Mouse (Mus musculus): ENCODE data around the gene Naip1. TPM values are rescaled to one million over a fixed set of nuclear protein-coding genes. Genes with fewer than 3 reads are reported as not detected.

Gene Naip1
- total and polyA plus RNA-seq, 2 experiments = 0.10 to 0.37 TPM

- Histone ChIP-seq H3K27me3 (ENCODE audit: control insufficient read depth, insufficient read depth, low read length) (no peaks in the 10 kb centered on the region), H3K4me3 (ENCODE audit: insufficient read depth, low read depth, low read length) (peak overlapping the region; percentile 68), H3K9ac (ENCODE audit: low read depth, low read length) (no peak overlapping the region; the same call in 1 of the 2 replicates), H3K27ac (replicated peaks; ENCODE audit: insufficient read depth, low read depth, low read length) (no peak overlapping the region), H3K4me1 (ENCODE audit: control insufficient read depth, insufficient read depth, low read length) (peaks cover 2% of the 10 kb centered on the region; the same call in 1 of the 2 replicates), H3K36me3 (ENCODE audit: control insufficient read depth, insufficient read depth, low read length) (peaks cover 12% of the 10 kb centered on the region), H3K79me2 (ENCODE audit: control insufficient read depth, insufficient read depth, low read length) (no peaks in the 10 kb centered on the region)
- no peak for TF ChIP-seq POLR2A (IDR thresholded peaks at IDR 0.05; ENCODE audit: extremely low read depth, insufficient read depth, low read length)
- no peak for TF ChIP-seq CTCF (IDR thresholded peaks at IDR 0.05; ENCODE audit: low read depth, low read length)
- 8% methylated on average over 6 of the region's 6 CpGs for WGBS
- DNase-seq (ENCODE audit: extremely low read depth, low read depth, low spot score) = no peak
Observed at GRCm38 (mm10) chr13:100491623-100492022, 39.0 kb upstream of the Naip1 start.

GRCm38 (mm10) chr13:100490424-100490823 is 37.8 kb upstream of the Naip1 start:
- Histone ChIP-seq H3K4me1 (ENCODE audit: control insufficient read depth, insufficient read depth, low read length) (peaks cover 2% of the 10 kb centered on the region; the same call in 1 of the 2 replicates), H3K27me3 (ENCODE audit: control insufficient read depth, insufficient read depth, low read length) (no peaks in the 10 kb centered on the region), H3K4me3 (ENCODE audit: insufficient read depth, low read depth, low read length) (no peak overlapping the region), H3K9ac (ENCODE audit: low read depth, low read length) (no peak overlapping the region), H3K79me2 (ENCODE audit: control insufficient read depth, insufficient read depth, low read length) (no peaks in the 10 kb centered on the region), H3K27ac (replicated peaks; ENCODE audit: insufficient read depth, low read depth, low read length) (no peak overlapping the region), H3K36me3 (ENCODE audit: control insufficient read depth, insufficient read depth, low read length) (peaks cover 14% of the 10 kb centered on the region)
- WGBS = 82% methylated on average over 5 of the region's 5 CpGs
- peak; percentile 7 for DNase-seq (ENCODE audit: extremely low read depth, low read depth, low spot score)
- no peak for TF ChIP-seq POLR2A (IDR thresholded peaks at IDR 0.05; ENCODE audit: extremely low read depth, insufficient read depth, low read length)

GRCm38 (mm10) chr13:100483610-100484009 is 30.9 kb upstream of the Naip1 start:
- no peak for DNase-seq (ENCODE audit: extremely low read depth, low read depth, low spot score)
- H3K4me3 ChIP-seq (ENCODE audit: insufficient read depth, low read depth, low read length) = no peak overlapping the region
- H3K36me3 ChIP-seq (ENCODE audit: control insufficient read depth, insufficient read depth, low read length) = peaks cover 32% of the 10 kb centered on the region
- no peaks in the 10 kb centered on the region for H3K4me1 ChIP-seq (ENCODE audit: control insufficient read depth, insufficient read depth, low read length)
- TF ChIP-seq CTCF (IDR thresholded peaks at IDR 0.05; ENCODE audit: low read depth, low read length) (no peak), POLR2A (IDR thresholded peaks at IDR 0.05; ENCODE audit: extremely low read depth, insufficient read depth, low read length) (no peak)
- H3K27ac ChIP-seq (replicated peaks; ENCODE audit: insufficient read depth, low read depth, low read length) = no peak overlapping the region
- no peaks in the 10 kb centered on the region for H3K27me3 ChIP-seq (ENCODE audit: control insufficient read depth, insufficient read depth, low read length)
- 95% methylated on average over 7 of the region's 7 CpGs for WGBS
- no peak overlapping the region for H3K9ac ChIP-seq (ENCODE audit: low read depth, low read length)
- no peaks in the 10 kb centered on the region for H3K79me2 ChIP-seq (ENCODE audit: control insufficient read depth, insufficient read depth, low read length)

GRCm38 (mm10) chr13:100463527-100464222 is 11.0 kb upstream of the Naip1 start:
- DNase-seq (ENCODE audit: extremely low read depth, low read depth, low spot score) = no peak
- no peak overlapping the region for H3K27ac ChIP-seq (replicated peaks; ENCODE audit: insufficient read depth, low read depth, low read length)
- H3K9ac ChIP-seq (ENCODE audit: low read depth, low read length) = no peak overlapping the region
- H3K27me3 ChIP-seq (ENCODE audit: control insufficient read depth, insufficient read depth, low read length) = no peaks in the 10 kb centered on the region
- no peak for TF ChIP-seq POLR2A (IDR thresholded peaks at IDR 0.05; ENCODE audit: extremely low read depth, insufficient read depth, low read length)
- no peak for TF ChIP-seq CTCF (IDR thresholded peaks at IDR 0.05; ENCODE audit: low read depth, low read length)
- no peak overlapping the region for H3K4me3 ChIP-seq (ENCODE audit: insufficient read depth, low read depth, low read length)
- WGBS = 92% methylated on average over 2 of the region's 2 CpGs
- H3K79me2 ChIP-seq (ENCODE audit: control insufficient read depth, insufficient read depth, low read length) = no peaks in the 10 kb centered on the region
- H3K4me1 ChIP-seq (ENCODE audit: control insufficient read depth, insufficient read depth, low read length) = no peaks in the 10 kb centered on the region
- H3K36me3 ChIP-seq (ENCODE audit: control insufficient read depth, insufficient read depth, low read length) = peaks cover 32% of the 10 kb centered on the region

GRCm38 (mm10) chr13:100461336-100461735 is 8.7 kb upstream of the Naip1 start:
- no peak overlapping the region for H3K27ac ChIP-seq (replicated peaks; ENCODE audit: insufficient read depth, low read depth, low read length)
- no peak for DNase-seq (ENCODE audit: extremely low read depth, low read depth, low spot score)
- no peak overlapping the region for H3K9ac ChIP-seq (ENCODE audit: low read depth, low read length)
- peaks cover 18% of the 10 kb centered on the region for H3K36me3 ChIP-seq (ENCODE audit: control insufficient read depth, insufficient read depth, low read length)
- WGBS = 89% methylated on average over 3 of the region's 3 CpGs
- H3K4me3 ChIP-seq (ENCODE audit: insufficient read depth, low read depth, low read length) = no peak overlapping the region
- H3K27me3 ChIP-seq (ENCODE audit: control insufficient read depth, insufficient read depth, low read length) = no peaks in the 10 kb centered on the region
- H3K4me1 ChIP-seq (ENCODE audit: control insufficient read depth, insufficient read depth, low read length) = no peaks in the 10 kb centered on the region
- H3K79me2 ChIP-seq (ENCODE audit: control insufficient read depth, insufficient read depth, low read length) = no peaks in the 10 kb centered on the region
- TF ChIP-seq POLR2A (IDR thresholded peaks at IDR 0.05; ENCODE audit: extremely low read depth, insufficient read depth, low read length) = no peak
- no peak for TF ChIP-seq CTCF (IDR thresholded peaks at IDR 0.05; ENCODE audit: low read depth, low read length)

GRCm38 (mm10) chr13:100449495-100449894 is 3.2 kb downstream of the Naip1 start:
- no peaks in the 10 kb centered on the region for H3K36me3 ChIP-seq (ENCODE audit: control insufficient read depth, insufficient read depth, low read length)
- no peaks in the 10 kb centered on the region for H3K79me2 ChIP-seq (ENCODE audit: control insufficient read depth, insufficient read depth, low read length)
- DNase-seq (ENCODE audit: extremely low read depth, low read depth, low spot score) = peak; percentile 30
- 74% methylated on average over 1 of the region's 1 CpGs for WGBS
- H3K4me3 ChIP-seq (ENCODE audit: insufficient read depth, low read depth, low read length) = no peak overlapping the region
- H3K4me1 ChIP-seq (ENCODE audit: control insufficient read depth, insufficient read depth, low read length) = no peaks in the 10 kb centered on the region
- H3K27me3 ChIP-seq (ENCODE audit: control insufficient read depth, insufficient read depth, low read length) = no peaks in the 10 kb centered on the region
- H3K27ac ChIP-seq (replicated peaks; ENCODE audit: insufficient read depth, low read depth, low read length) = no peak overlapping the region
- H3K9ac ChIP-seq (ENCODE audit: low read depth, low read length) = no peak overlapping the region
- no peak for TF ChIP-seq CTCF (IDR thresholded peaks at IDR 0.05; ENCODE audit: low read depth, low read length)
- TF ChIP-seq POLR2A (IDR thresholded peaks at IDR 0.05; ENCODE audit: extremely low read depth, insufficient read depth, low read length) = no peak
